Mouse (Mus musculus): ENCODE measurements around the gene Mesp1. TPM values are rescaled to one million over a fixed set of nuclear protein-coding genes. Genes with fewer than 3 reads are reported as not detected.
"Not testable (repeated sequence)": the region's sequence is repeated elsewhere in the genome, so short reads cannot be mapped to it uniquely, and the experiment has no call there.

Mesp1 gene
- polyA plus RNA-seq, 1 experiment, result not detected

DNA sequence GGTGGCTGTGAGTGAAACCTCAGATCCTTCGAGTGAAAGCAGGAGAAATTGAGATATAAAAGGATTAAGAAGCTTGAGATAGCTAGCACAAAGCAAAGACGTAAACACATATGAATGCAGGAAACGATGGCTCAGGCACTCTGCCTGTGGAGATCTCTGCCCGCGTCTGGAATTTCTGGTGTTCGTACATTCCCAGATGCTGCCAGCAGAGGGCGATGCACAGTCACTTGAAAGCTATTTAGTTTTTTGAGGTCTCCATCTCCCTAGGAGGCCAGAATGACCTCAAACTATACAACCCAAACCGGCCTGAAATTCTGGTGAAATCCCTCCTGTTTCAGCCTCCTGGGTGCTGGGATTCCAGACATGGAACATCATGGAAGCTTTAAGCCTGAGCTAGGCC is 5.5 kb upstream of the Mesp1 start:
- H3K9me3 ChIP-seq, result no peaks in the 10 kb centered on the region
- no peak for TF ChIP-seq GATA1 (IDR thresholded peaks at IDR 0.05; ENCODE audit: borderline replicate concordance, low read length)

GRCm38 (mm10) chr7:79798606-79799005 is 5.0 kb upstream of the Mesp1 start:
- H3K36me3 ChIP-seq (replicated peaks; ENCODE audit: low read length), result no peaks in the 10 kb centered on the region
- peaks cover 17% of the 10 kb centered on the region for H3K4me1 ChIP-seq
- H3K27me3 ChIP-seq (replicated peaks), result peaks cover 87% of the 10 kb centered on the region
- TF ChIP-seq FLI1 (IDR thresholded peaks at IDR 0.05; ENCODE audit: low read length) (no peak), GATA1 (IDR thresholded peaks at IDR 0.05; ENCODE audit: borderline replicate concordance, low read length) (no peak)
- no peak overlapping the region for H3K4me3 ChIP-seq (replicated peaks)
- no peaks in the 10 kb centered on the region for H3K9me3 ChIP-seq

More for the DNA sequence above, 5.5 kb upstream of the Mesp1 start:
- H3K27me3 ChIP-seq (replicated peaks), result peaks cover 87% of the 10 kb centered on the region
- peaks cover 17% of the 10 kb centered on the region for H3K4me1 ChIP-seq
- no peak overlapping the region for H3K4me3 ChIP-seq (replicated peaks)
- H3K36me3 ChIP-seq (replicated peaks; ENCODE audit: low read length), result no peaks in the 10 kb centered on the region

DNA sequence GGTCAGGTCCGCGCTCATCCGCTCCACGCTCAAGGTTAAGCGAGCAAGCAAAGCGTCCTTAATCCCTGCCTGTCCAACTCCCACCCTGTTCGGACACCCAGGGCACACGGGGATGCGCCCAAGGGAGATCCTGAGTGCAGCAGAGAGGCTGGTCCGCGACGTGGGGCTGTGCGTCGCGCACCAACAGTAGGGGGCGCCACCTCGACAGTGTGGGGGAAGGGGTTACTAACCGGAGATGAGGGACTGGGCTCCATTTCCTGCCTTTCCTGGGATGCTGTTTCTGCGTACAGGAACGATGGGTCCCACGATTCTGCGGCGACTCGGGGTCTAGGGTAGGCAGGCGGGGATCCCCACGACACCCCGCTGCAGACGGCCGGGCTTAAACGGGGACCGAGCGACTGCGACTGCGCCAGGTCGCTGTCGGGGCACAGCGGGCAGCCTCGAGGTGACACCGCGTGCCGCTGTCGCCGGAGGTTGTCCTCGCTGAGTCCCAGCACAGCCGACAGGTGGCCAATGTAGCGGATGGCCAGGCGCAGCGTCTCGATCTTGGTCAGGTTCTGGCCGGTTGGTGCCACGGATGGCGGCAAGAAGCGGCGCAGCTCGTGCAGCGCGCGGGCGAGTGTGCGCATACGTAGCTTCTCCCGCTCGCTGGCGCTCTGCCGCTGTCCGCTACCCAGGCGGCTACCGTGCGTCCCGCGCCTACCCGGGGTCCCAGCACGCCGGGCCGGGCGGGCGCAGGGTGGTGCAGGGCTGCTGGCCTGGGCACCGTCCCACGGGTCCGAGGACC is 760 bp downstream of the Mesp1 start:
- TF ChIP-seq FLI1 (IDR thresholded peaks at IDR 0.05; ENCODE audit: low read length), result no peak
- no peak for TF ChIP-seq GATA1 (IDR thresholded peaks at IDR 0.05; ENCODE audit: borderline replicate concordance, low read length)
- H3K9me3 ChIP-seq, result 0 out of 2 replicates have a peak, but pooled peaks cover 4% of the 10 kb centered on the region
- H3K4me1 ChIP-seq, result peaks cover 41% of the 10 kb centered on the region
- H3K4me3 ChIP-seq (replicated peaks), result peak overlapping the region; percentile 90
- H3K27me3 ChIP-seq (replicated peaks), result peaks cover 90% of the 10 kb centered on the region
- H3K36me3 ChIP-seq (replicated peaks; ENCODE audit: low read length), result no peaks in the 10 kb centered on the region

DNA sequence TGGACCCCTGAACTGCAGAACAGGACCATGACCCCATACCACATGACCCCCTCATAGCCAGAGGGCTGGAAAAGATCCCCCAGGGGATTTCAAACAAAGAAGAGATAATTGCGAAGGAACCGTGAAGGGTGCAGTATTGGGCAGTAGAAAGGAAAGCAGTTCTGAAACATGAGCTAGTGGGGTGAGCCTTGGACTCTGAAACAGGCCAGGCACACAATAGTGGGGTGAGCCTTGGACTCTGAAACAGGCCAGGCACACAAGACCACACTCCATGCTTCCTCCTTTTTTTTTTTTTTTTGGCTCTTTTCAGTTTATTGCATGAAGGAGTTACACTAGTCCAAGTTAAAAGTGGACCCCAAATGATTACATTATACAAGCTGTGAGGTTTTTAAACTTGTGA is 3.8 kb downstream of the Mesp1 start:
- peaks cover 40% of the 10 kb centered on the region for H3K4me1 ChIP-seq
- H3K36me3 ChIP-seq (replicated peaks; ENCODE audit: low read length); H3K9me3 ChIP-seq; H3K4me3 ChIP-seq (replicated peaks): not testable (repeated sequence)
- peaks cover 82% of the 10 kb centered on the region for H3K27me3 ChIP-seq (replicated peaks)

- TF ChIP-seq FLI1 (IDR thresholded peaks at IDR 0.05; ENCODE audit: low read length) (no peak), GATA1 (IDR thresholded peaks at IDR 0.05; ENCODE audit: borderline replicate concordance, low read length) (no peak)
Observed at GRCm38 (mm10) chr7:79786295-79786694, 7.3 kb downstream of the Mesp1 start.

DNA sequence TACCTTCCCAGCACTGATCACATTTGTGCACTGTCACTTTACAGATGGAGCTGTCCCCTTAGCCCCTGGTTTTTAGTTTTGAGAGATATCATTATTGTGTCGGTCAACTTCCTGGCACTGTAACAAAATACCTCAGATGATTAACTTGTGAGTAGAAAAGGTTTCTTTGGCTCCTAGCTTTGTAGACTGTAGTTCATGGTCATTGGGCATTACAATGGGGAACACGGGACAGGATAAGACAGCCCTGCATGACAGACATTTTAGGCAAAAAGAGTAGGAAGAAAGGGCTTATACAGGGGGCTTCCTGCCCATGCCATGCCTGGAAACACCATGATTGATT is 11.1 kb downstream of the Mesp1 start:
- peaks cover 50% of the 10 kb centered on the region for H3K4me1 ChIP-seq
- no peaks in the 10 kb centered on the region; the same call in 1 of the 2 replicates for H3K9me3 ChIP-seq
- H3K27me3 ChIP-seq (replicated peaks), result peaks cover 24% of the 10 kb centered on the region
- no peaks in the 10 kb centered on the region for H3K36me3 ChIP-seq (replicated peaks; ENCODE audit: low read length)
- H3K4me3 ChIP-seq (replicated peaks), result no peak overlapping the region
- TF ChIP-seq GATA1 (IDR thresholded peaks at IDR 0.05; ENCODE audit: borderline replicate concordance, low read length) (no peak), FLI1 (IDR thresholded peaks at IDR 0.05; ENCODE audit: low read length) (no peak)

More at GRCm38 (mm10) chr7:79786295-79786694, 7.3 kb downstream of the Mesp1 start:
- Histone ChIP-seq H3K36me3 (replicated peaks; ENCODE audit: low read length) (no peaks in the 10 kb centered on the region), H3K27me3 (replicated peaks) (peaks cover 47% of the 10 kb centered on the region), H3K9me3 (no peaks in the 10 kb centered on the region), H3K4me3 (replicated peaks) (no peak overlapping the region), H3K4me1 (peaks cover 30% of the 10 kb centered on the region)

- Histone ChIP-seq H3K4me1 (peaks cover 53% of the 10 kb centered on the region), H3K4me3 (replicated peaks) (no peak overlapping the region), H3K27me3 (replicated peaks) (peaks cover 23% of the 10 kb centered on the region), H3K36me3 (replicated peaks; ENCODE audit: low read length) (no peaks in the 10 kb centered on the region), H3K9me3 (no peaks in the 10 kb centered on the region; the same call in 1 of the 2 replicates)
- TF ChIP-seq GATA1 (IDR thresholded peaks at IDR 0.05; ENCODE audit: borderline replicate concordance, low read length) (no peak), FLI1 (IDR thresholded peaks at IDR 0.05; ENCODE audit: low read length) (no peak)
Observed at GRCm38 (mm10) chr7:79781826-79782515, 11.6 kb downstream of the Mesp1 start.

- H3K9me3 ChIP-seq, result no peaks in the 10 kb centered on the region; the same call in 1 of the 2 replicates
- H3K36me3 ChIP-seq (replicated peaks; ENCODE audit: low read length), result no peaks in the 10 kb centered on the region
- TF ChIP-seq FLI1 (IDR thresholded peaks at IDR 0.05; ENCODE audit: low read length), result no peak
- no peak for TF ChIP-seq GATA1 (IDR thresholded peaks at IDR 0.05; ENCODE audit: borderline replicate concordance, low read length)
- peaks cover 61% of the 10 kb centered on the region for H3K4me1 ChIP-seq
- H3K27me3 ChIP-seq (replicated peaks), result peaks cover 20% of the 10 kb centered on the region
- H3K4me3 ChIP-seq (replicated peaks), result peak overlapping the region; percentile 90
Observed at GRCm38 (mm10) chr7:79780647-79781626, 12.7 kb downstream of the Mesp1 start.
